Comparison of ENCODE assay signal across 8 mouse cellular contexts in genomic region chr7:144678241-144679030, GRCm38 (mm10).
DNase-seq lines count a peak whose midpoint lies in the region; ATAC-seq and TF ChIP-seq lines count a peak whose summit lies in the region.

No protein-coding gene starts in this region.

- peak overlapping the region; percentile 24 for H3K9ac ChIP-seq in intestine, embryonic 15.5 days
- peak overlapping the region; percentile 41 for H3K9ac ChIP-seq in lung, postnatal 0 days (replicated peaks; ENCODE audit: low read depth)

- peak; percentile 72 for DNase-seq in adrenal gland, postnatal 10 days
- DNase-seq in adrenal gland, adult 8-10 months: no peak
- DNase-seq in urinary bladder, adult 2 months (ENCODE audit: low spot score): peak; percentile 58
- no peak for DNase-seq in urinary bladder, adult 18-20 months (ENCODE audit: low spot score in 2 of 2)
- peak; percentile 60 for DNase-seq in lung, postnatal 0 days (ENCODE audit: low spot score)
- DNase-seq in frontal cortex, postnatal 25 days (ENCODE audit: low spot score in 2 of 2): no peak
- no peak for DNase-seq in thymus, adult 2 months

- H3K4me2 ChIP-seq in intestine, embryonic 15.5 days (replicated peaks): peak overlapping the region; percentile 78
- peak overlapping the region; percentile 68 for H3K4me2 ChIP-seq in lung, postnatal 0 days (replicated peaks; ENCODE audit: low read depth, low read length)

- peaks cover 14% of the 10 kb centered on the region; the same call in 1 of the 2 replicates for H3K4me1 ChIP-seq in intestine, embryonic 15.5 days (replicated peaks)
- H3K4me1 ChIP-seq in lung, postnatal 0 days (ENCODE audit: insufficient read depth, low read depth, low read length): peaks cover 6% of the 10 kb centered on the region; the same call in 1 of the 2 replicates
- no peaks in the 10 kb centered on the region for H3K4me1 ChIP-seq in thymus, adult 2 months (replicated peaks; ENCODE audit: control insufficient read depth, insufficient read depth, low read length)

- peaks cover 10% of the 10 kb centered on the region; the same call in 1 of the 2 replicates for H3K27me3 ChIP-seq in intestine, embryonic 15.5 days (replicated peaks)
- H3K27me3 ChIP-seq in lung, postnatal 0 days (replicated peaks; ENCODE audit: insufficient read depth, low read length): 0 out of 2 replicates have a peak, but pooled peaks cover 3% of the 10 kb centered on the region
- no peaks in the 10 kb centered on the region; the same call in 1 of the 2 replicates for H3K27me3 ChIP-seq in thymus, adult 2 months (ENCODE audit: control insufficient read depth, insufficient read depth, low read length)

- H3K27ac ChIP-seq in intestine, embryonic 15.5 days: no peak overlapping the region
- peak overlapping the region; percentile 44; the same call in 1 of the 2 replicates for H3K27ac ChIP-seq in lung, postnatal 0 days (ENCODE audit: low read length)
- no peak overlapping the region for H3K27ac ChIP-seq in thymus, adult 2 months (ENCODE audit: control insufficient read depth, insufficient read depth, low read length)

- no peak for TF ChIP-seq CTCF in lung, postnatal 0 days (IDR thresholded peaks at IDR 0.05)
- no peak for TF ChIP-seq CTCF in thymus, adult 2 months (IDR thresholded peaks at IDR 0.05; ENCODE audit: borderline replicate concordance, control insufficient read depth, extremely low read depth, insufficient read depth, low read length, poor library complexity)

- peak; percentile 53 for ATAC-seq in intestine, embryonic 15.5 days
- peak; percentile 63 for ATAC-seq in lung, postnatal 0 days

- H3K36me3 ChIP-seq in intestine, embryonic 15.5 days: no peaks in the 10 kb centered on the region
- no peaks in the 10 kb centered on the region for H3K36me3 ChIP-seq in lung, postnatal 0 days (ENCODE audit: insufficient read depth, low read length)
- H3K36me3 ChIP-seq in thymus, adult 2 months (ENCODE audit: control insufficient read depth, insufficient read depth, low read length): no peaks in the 10 kb centered on the region

- no peaks in the 10 kb centered on the region for H3K9me3 ChIP-seq in intestine, embryonic 15.5 days
- no peaks in the 10 kb centered on the region for H3K9me3 ChIP-seq in lung, postnatal 0 days (ENCODE audit: low read length)

- TF ChIP-seq POLR2A in thymus, adult 2 months (IDR thresholded peaks at IDR 0.05; ENCODE audit: control insufficient read depth, extremely low read depth, insufficient read depth, low read length, poor library complexity): no peak

- H3K4me3 ChIP-seq in intestine, embryonic 15.5 days (replicated peaks): peak overlapping the region; percentile 35
- peak overlapping the region; percentile 41 for H3K4me3 ChIP-seq in lung, postnatal 0 days (ENCODE audit: low read depth, low read length)
- H3K4me3 ChIP-seq in thymus, adult 2 months (ENCODE audit: control insufficient read depth, insufficient read depth, low read length): no peak overlapping the region

- WGBS in intestine, embryonic 15.5 days: 9% methylated on average over 67 of the region's 68 CpGs
- WGBS in lung, postnatal 0 days: 7% methylated on average over 65 of the region's 68 CpGs
- WGBS in thymus, adult 2 months: 10% methylated on average over 68 of the region's 68 CpGs

- TF ChIP-seq EP300 in lung, postnatal 0 days (IDR thresholded peaks at IDR 0.05): no peak

Comparison
In these comparisons a context has a peak if more than half of its experiments do, and no peak if none do; other contexts are left out.
1. DNase-seq: peak in adrenal gland, postnatal 10 days (single experiment), urinary bladder, adult 2 months (single experiment) and lung, postnatal 0 days (single experiment); none in adrenal gland, adult 8-10 months (single experiment), urinary bladder, adult 18-20 months (0 of 2), frontal cortex, postnatal 25 days (0 of 2) and thymus, adult 2 months (single experiment).